Mouse (Mus musculus): Measurements from ENCODE around the gene Slc27a1. TPM values are rescaled to one million over a fixed set of nuclear protein-coding genes. Genes with fewer than 3 reads are reported as not detected.

Gene Slc27a1
- polyA plus RNA-seq, 1 experiment from 2014 or later = 38.4 TPM

DNA sequence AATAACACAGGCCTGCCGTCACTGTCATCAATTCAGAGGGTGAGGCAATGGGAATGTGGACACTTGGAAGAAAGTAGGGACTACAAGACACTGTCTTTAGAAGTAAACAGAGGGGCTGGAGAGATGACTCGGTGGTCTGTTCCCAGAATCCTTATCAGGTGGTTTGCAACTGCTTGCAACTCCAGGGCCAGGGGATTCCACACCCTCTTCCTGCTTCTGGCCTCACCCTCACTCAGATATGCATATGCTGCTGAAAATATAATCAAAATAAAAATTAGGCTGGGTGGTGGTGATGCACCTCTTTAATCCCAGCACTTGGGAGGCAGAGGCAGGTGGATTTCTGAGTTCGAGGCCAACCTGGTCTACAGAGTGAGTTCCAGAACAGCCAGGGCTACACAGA, 8.6 kb upstream of the Slc27a1 start:
- peaks cover 87% of the 10 kb centered on the region for H3K27me3 ChIP-seq
- peaks cover 17% of the 10 kb centered on the region for H3K4me1 ChIP-seq
- no peak for ATAC-seq (ENCODE audit: low FRiP score, low read depth)
- H3K36me3 ChIP-seq = no peaks in the 10 kb centered on the region
- H3K4me2 ChIP-seq (replicated peaks) = no peak overlapping the region
- 83% methylated on average over 3 of the region's 3 CpGs for WGBS
- no peak overlapping the region for H3K27ac ChIP-seq (replicated peaks)
- H3K4me3 ChIP-seq = no peak overlapping the region
- H3K9ac ChIP-seq (replicated peaks) = no peak overlapping the region
- peaks cover 6% of the 10 kb centered on the region for H3K9me3 ChIP-seq

DNA sequence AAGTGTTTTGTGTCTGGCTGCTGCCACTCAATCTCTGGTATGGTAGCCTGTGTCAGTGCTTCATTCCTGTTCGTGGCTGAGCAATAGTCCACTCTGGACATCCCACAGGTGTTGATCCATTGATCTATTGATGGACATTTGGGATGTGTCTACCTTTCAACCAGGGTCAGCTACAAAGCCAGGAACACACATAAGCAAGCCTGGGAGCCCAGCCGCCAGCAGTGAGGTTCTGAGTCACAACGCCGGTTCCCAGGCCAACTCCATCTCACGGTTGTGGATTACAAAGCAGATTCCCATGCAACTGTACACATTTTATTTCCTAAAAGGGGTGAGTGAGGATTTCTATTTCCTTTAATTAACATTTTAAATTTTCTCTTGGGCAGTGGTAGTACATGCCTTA, 7.9 kb upstream of the Slc27a1 start:
- no peaks in the 10 kb centered on the region for H3K36me3 ChIP-seq
- H3K27ac ChIP-seq (replicated peaks) = no peak overlapping the region
- no peak overlapping the region for H3K9ac ChIP-seq (replicated peaks)
- no peak for ATAC-seq (ENCODE audit: low FRiP score, low read depth)
- H3K4me3 ChIP-seq = no peak overlapping the region
- WGBS = 86% methylated on average over 5 of the region's 5 CpGs
- H3K4me2 ChIP-seq (replicated peaks) = no peak overlapping the region
- H3K4me1 ChIP-seq = peaks cover 17% of the 10 kb centered on the region
- H3K9me3 ChIP-seq = peaks cover 6% of the 10 kb centered on the region
- peaks cover 85% of the 10 kb centered on the region for H3K27me3 ChIP-seq

DNA sequence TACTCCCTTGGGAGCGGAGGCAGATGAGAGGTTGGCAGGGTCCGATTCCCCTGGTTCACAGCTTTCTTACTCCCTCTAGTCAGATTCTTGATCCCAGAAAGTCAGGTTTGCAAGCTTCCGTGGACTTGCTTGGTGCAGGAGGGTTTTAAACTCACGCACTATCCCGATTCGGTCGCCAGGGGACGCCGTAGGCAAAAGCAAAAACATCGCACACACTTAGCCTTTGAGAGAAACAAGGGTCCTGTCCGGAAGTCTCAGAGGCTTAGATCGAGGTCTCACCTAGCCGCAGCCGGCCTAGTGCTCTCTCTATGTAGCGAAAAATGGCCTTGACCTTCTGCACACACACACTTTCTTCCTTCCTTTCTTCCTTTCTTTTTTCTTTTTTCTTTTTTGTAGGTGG, 7.3 kb upstream of the Slc27a1 start:
- WGBS = 4% methylated on average over 15 of the region's 15 CpGs
- H3K4me2 ChIP-seq (replicated peaks) = no peak overlapping the region
- H3K27me3 ChIP-seq = peaks cover 84% of the 10 kb centered on the region
- ATAC-seq (ENCODE audit: low FRiP score, low read depth) = no peak
- H3K4me1 ChIP-seq = peaks cover 17% of the 10 kb centered on the region
- peaks cover 6% of the 10 kb centered on the region for H3K9me3 ChIP-seq
- H3K4me3 ChIP-seq = no peak overlapping the region
- H3K9ac ChIP-seq (replicated peaks) = no peak overlapping the region
- H3K36me3 ChIP-seq = no peaks in the 10 kb centered on the region
- no peak overlapping the region for H3K27ac ChIP-seq (replicated peaks)

DNA sequence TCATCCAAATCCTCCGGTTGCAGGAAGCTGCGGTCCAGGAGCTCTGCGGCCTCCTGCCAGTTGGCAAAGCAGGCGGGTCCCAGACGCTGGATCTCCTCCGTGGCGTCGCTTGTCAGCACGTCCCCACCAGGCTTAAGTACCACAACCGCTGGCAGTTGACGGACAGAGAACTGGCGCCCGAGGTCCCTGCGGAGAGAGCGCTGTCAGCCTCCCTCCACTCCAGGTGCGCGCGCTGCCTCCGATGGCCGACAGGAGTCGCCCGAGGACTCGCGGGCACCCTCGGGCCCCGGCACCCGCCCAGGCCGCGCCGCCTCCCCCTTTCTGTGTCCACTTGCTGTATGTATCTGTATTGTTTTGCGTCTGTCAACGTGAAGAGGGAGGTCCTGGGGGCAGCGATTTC, 5.9 kb upstream of the Slc27a1 start:
- Histone ChIP-seq H3K4me2 (replicated peaks) (peak overlapping the region; percentile 39), H3K27me3 (peaks cover 81% of the 10 kb centered on the region), H3K27ac (replicated peaks) (no peak overlapping the region), H3K9ac (replicated peaks) (peak overlapping the region; percentile 35; the same call in 1 of the 2 replicates), H3K9me3 (peaks cover 6% of the 10 kb centered on the region), H3K4me3 (peak overlapping the region; percentile 17; the same call in 1 of the 2 replicates), H3K4me1 (peaks cover 17% of the 10 kb centered on the region), H3K36me3 (no peaks in the 10 kb centered on the region)
- 1% methylated on average over 33 of the region's 33 CpGs for WGBS
- ATAC-seq (ENCODE audit: low FRiP score, low read depth) = peak; percentile 53

DNA sequence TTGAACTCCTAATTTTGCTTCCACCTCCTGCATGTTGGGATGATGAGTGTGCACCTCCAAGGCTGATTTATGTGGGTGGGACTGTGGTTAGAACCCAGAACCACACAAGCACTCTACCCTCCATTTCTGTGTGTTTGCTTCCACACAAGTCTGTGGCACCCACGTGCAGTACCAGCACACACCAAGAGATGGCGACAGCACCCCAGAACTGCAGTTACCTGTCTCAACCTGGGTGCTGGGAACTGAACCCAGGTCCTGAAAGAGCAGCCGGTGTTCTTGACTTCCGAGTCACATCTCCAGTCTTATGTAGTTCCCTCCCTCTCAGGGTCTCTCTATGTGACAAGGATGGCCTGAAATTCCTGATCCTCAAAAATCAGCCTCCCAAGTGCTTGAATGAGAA, 4.7 kb upstream of the Slc27a1 start:
- peaks cover 16% of the 10 kb centered on the region for H3K4me1 ChIP-seq
- peaks cover 80% of the 10 kb centered on the region for H3K27me3 ChIP-seq
- no peak overlapping the region for H3K4me3 ChIP-seq
- H3K36me3 ChIP-seq = no peaks in the 10 kb centered on the region
- H3K27ac ChIP-seq (replicated peaks) = no peak overlapping the region
- peaks cover 6% of the 10 kb centered on the region for H3K9me3 ChIP-seq
- ATAC-seq (ENCODE audit: low FRiP score, low read depth) = no peak
- no peak overlapping the region for H3K9ac ChIP-seq (replicated peaks)
- 85% methylated on average over 4 of the region's 4 CpGs for WGBS
- H3K4me2 ChIP-seq (replicated peaks) = no peak overlapping the region

DNA sequence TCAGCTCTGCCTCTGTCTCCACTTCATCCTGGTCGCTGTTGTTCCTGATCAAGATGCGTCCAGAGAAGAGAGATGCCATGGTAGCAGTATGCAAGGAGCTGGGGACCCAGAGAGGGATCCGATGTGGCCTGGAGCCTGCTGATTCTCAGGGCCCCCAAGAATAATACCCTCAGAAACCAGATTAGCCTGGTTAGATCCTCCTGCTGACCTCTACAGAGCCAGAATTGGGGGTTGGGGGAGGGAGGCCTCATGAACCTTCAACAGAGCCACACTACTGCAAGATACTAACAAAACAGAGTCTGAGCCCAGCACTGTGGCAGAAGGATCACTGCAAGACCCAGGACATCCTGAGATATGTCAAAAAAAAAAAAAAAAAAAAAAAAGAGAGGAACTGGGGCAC, 2.2 kb upstream of the Slc27a1 start, which contains the start of gene Nxnl1:
TSS of gene Nxnl1 (minus strand) at position 101 of the 400 bp plus-strand sequence.
- Histone ChIP-seq H3K27ac (replicated peaks) (no peak within 1 kb of the TSS), H3K4me1 (peaks cover 30% of the 10 kb centered on the region), H3K4me3 (no peak within 1 kb of the TSS), H3K27me3 (peaks cover 62% of the 10 kb centered on the region), H3K9ac (replicated peaks) (no peak within 1 kb of the TSS), H3K4me2 (replicated peaks) (no peak within 1 kb of the TSS), H3K36me3 (no peaks in the 10 kb centered on the region), H3K9me3 (peaks cover 6% of the 10 kb centered on the region)
- no peak for ATAC-seq (ENCODE audit: low FRiP score, low read depth)
- WGBS = 61% methylated on average over 3 of the region's 3 CpGs

DNA sequence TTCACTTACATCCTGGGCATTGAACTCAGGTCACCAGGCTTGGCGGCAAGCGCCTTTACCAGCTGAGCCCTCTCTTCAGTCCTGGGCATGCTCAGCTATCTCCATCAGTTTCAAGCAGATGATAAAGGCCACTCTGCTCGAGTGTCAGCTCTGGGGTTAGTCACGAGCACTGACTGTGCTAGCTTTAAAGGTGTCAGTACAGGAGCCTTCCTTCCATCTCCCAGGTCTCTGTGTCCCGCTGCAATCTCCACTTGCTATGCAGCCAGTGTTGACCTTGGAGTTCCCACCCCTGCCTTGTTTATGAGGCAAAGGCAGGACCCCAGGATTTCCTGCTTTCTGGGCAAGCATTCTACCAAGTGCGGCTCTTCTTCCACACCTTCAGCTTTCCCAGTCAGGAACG, 1.1 kb upstream of the Slc27a1 start:
- Histone ChIP-seq H3K27me3 (peaks cover 51% of the 10 kb centered on the region), H3K9ac (replicated peaks) (no peak overlapping the region), H3K9me3 (peaks cover 6% of the 10 kb centered on the region), H3K4me3 (no peak overlapping the region), H3K36me3 (no peaks in the 10 kb centered on the region), H3K4me1 (peaks cover 35% of the 10 kb centered on the region), H3K4me2 (replicated peaks) (no peak overlapping the region), H3K27ac (replicated peaks) (no peak overlapping the region)
- no peak for ATAC-seq (ENCODE audit: low FRiP score, low read depth)
- 74% methylated on average over 7 of the region's 7 CpGs for WGBS

DNA sequence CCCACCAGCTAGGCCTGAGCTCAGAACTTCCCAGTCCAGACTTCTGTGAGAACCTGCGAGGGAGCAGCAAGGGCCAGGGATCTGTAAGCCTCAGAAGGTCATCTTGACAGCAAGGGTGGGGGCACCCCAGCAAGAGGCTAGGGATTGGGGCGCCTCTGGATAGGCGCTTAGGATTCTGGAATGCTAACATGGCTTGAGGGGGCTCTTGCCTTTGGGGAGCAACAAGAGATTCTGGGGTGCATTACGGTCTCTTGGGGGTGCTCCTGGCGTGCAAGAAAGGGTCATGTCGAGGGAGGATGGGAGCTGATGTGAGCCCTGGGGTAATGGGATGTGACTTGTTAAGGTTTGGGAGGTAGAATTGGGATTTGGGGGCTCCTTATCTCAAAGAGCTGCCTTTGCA, 259 bp downstream of the Slc27a1 start:
- peaks cover 34% of the 10 kb centered on the region for H3K4me1 ChIP-seq
- H3K9me3 ChIP-seq = peaks cover 5% of the 10 kb centered on the region
- H3K9ac ChIP-seq (replicated peaks) = no peak overlapping the region; the same call in 1 of the 2 replicates
- no peak for ATAC-seq (ENCODE audit: low FRiP score, low read depth)
- WGBS = 20% methylated on average over 6 of the region's 6 CpGs
- peaks cover 44% of the 10 kb centered on the region for H3K27me3 ChIP-seq
- peak overlapping the region; percentile 67 for H3K4me2 ChIP-seq (replicated peaks)
- H3K36me3 ChIP-seq = no peaks in the 10 kb centered on the region
- peak overlapping the region; percentile 58 for H3K27ac ChIP-seq (replicated peaks)
- peak overlapping the region; percentile 66 for H3K4me3 ChIP-seq

DNA sequence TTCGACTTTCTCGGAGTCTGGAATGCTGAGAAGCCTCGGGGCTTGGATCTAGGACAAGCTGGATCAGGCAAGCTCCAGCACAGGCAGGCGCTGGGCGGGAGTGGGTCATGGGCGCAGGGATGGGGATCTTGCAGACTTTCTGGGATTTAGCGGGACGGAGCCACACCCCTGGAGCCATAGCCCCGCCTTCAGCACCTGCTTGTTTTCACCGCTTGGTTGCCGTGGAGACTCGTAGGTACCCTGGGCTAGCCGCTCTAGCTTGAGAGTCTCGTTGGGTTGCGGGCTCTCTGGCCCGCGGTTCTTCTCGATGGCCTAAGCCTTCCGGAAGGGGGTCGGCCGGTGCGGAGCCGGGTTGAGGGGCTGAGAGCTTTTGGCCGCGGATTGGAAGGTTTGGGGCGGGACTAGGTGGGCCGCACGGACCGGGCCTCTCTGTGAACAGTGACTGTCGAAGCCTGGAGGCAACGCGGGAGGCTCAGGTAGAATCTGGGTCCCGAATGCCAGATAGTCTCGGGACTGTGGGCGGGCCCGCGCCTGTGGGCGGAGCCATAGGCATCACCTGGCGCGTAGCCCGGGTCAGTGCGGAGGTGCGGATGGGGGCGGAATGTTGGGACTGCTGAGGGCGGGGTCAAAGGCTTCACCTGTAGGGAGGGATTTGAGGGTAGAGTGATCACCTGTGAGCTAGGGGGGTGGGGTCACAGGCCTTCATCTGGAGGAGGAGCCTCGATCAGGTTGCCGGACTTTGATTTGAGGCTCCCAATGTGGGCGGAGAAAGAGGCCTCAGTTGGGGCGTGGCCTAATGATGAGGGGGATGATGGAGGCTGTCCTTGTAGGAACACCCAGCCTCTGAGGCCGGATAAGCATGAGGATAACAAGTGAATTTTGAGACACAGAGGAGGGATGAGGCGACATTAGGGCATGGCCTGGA, 946 bp downstream of the Slc27a1 start:
- Histone ChIP-seq H3K36me3 (no peaks in the 10 kb centered on the region), H3K27me3 (peaks cover 42% of the 10 kb centered on the region), H3K9ac (replicated peaks) (peak overlapping the region; percentile 58), H3K4me1 (peaks cover 34% of the 10 kb centered on the region), H3K4me2 (replicated peaks) (peak overlapping the region; percentile 67), H3K4me3 (peak overlapping the region; percentile 66), H3K27ac (replicated peaks) (peak overlapping the region; percentile 58), H3K9me3 (no peaks in the 10 kb centered on the region)
- WGBS = under 1% methylated on average over 51 of the region's 51 CpGs
- ATAC-seq (ENCODE audit: low FRiP score, low read depth) = peak; percentile 81

DNA sequence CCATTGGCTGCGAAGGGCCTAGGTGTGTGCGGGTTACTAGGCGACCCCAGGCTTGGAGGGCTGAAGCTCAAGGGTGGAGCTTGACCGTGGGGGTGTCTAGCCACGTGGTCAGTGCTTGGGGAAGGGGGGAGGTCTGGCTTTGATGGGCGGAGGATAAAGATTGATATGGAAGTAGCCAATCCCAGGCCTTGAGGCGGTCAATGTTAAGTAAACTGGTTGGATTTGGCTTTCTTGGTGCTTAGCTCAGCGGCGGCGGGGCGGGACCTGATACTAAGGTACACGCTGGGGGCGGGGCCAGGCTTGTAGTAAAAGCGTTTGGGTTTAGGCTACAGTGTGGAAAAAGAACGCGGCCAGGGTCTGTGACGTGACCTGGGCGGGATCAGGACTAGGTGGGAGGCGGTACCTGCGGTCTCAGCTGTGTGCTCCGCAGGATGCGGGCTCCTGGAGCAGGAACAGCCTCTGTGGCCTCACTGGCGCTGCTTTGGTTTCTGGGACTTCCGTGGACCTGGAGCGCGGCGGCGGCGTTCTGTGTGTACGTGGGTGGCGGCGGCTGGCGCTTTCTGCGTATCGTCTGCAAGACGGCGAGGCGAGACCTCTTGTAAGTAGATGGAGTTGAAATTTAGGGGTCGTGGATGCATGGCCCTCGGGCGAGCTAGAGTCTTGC, 1.7 kb downstream of the Slc27a1 start:
- peaks cover 34% of the 10 kb centered on the region for H3K4me1 ChIP-seq
- peaks cover 41% of the 10 kb centered on the region for H3K27me3 ChIP-seq
- H3K27ac ChIP-seq (replicated peaks) = peak overlapping the region; percentile 58; the same call in 1 of the 2 replicates
- peak overlapping the region; percentile 67 for H3K4me2 ChIP-seq (replicated peaks)
- peak; percentile 85 for ATAC-seq (ENCODE audit: low FRiP score, low read depth)
- H3K36me3 ChIP-seq = no peaks in the 10 kb centered on the region
- H3K9me3 ChIP-seq = no peaks in the 10 kb centered on the region
- 1% methylated on average over 41 of the region's 41 CpGs for WGBS
- H3K9ac ChIP-seq (replicated peaks) = peak overlapping the region; percentile 58
- peak overlapping the region; percentile 66 for H3K4me3 ChIP-seq

DNA sequence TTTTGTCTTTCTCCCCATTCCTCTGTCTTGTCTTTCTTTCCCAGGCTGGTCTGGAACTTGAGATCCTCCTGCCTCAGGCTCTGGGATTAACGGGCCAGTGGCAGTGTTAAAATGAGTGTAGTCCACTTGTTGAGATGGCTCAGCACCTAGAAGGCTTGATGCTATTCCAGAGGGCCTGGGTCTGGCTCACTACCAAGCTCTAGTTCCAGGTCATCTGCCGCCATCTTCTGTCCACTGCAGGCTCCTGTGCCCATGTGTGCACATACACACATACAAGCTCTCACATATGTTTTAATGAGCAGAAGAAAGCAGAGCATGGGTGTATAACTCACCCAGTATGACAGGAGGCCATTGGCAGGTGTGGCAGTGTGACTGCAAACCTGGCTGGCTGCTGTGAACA, 3.4 kb downstream of the Slc27a1 start:
- Histone ChIP-seq H3K27me3 (peaks cover 29% of the 10 kb centered on the region), H3K36me3 (no peaks in the 10 kb centered on the region), H3K4me1 (peaks cover 34% of the 10 kb centered on the region), H3K4me2 (replicated peaks) (no peak overlapping the region), H3K9ac (replicated peaks) (no peak overlapping the region), H3K9me3 (no peaks in the 10 kb centered on the region), H3K4me3 (no peak overlapping the region), H3K27ac (replicated peaks) (no peak overlapping the region)
- 90% methylated on average over 2 of the region's 2 CpGs for WGBS
- ATAC-seq (ENCODE audit: low FRiP score, low read depth) = no peak

Measured in midbrain, embryonic 12.5 days (tissue).